Mouse (Mus musculus): ENCODE measurements around the gene Gm28044. TPM values are rescaled to one million over a fixed set of nuclear protein-coding genes. Genes with fewer than 3 reads are reported as not detected.

The Gm28044 gene
- 1 to 10 TPM; 1.1 to 1.8 TPM for polyA plus RNA-seq (2017; shearing (Covaris generic))

DNA sequence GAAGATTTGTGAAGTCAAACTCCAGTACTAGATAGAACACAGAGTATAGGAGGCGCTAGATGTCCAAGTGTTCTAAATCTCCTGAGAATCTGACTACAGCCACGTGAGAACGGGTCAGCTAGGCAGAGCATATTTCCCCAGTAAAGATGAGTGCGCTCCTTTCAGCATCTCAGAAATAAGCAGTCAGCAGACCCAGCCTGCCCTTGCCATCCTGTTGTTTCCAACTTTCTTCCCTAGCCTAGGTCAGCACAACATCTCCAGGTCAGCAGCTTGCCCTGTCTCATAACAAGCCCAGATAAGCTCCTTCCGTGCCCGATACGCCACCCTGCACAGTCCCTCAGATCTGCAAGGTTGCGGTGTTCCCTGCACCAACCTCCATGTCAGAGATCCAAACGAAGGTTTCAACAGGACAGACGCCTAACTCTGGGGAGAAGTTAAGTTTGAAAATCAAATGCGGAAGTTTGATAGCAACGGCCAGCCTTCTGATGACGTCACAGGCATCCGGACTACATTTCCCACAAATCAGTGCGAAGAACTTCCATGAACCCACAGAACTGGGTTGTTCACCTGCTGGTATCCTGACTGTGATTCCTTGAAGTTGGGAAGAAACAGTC lies at the start of gene Gm28044, which contains the start of gene Zfp953:
Gene Gm28044, minus strand, starts transcription at position 406 of the 614 bp plus-strand sequence.
Gene Zfp953, minus strand, starts transcription at position 475 of the 614 bp plus-strand sequence.

DNA sequence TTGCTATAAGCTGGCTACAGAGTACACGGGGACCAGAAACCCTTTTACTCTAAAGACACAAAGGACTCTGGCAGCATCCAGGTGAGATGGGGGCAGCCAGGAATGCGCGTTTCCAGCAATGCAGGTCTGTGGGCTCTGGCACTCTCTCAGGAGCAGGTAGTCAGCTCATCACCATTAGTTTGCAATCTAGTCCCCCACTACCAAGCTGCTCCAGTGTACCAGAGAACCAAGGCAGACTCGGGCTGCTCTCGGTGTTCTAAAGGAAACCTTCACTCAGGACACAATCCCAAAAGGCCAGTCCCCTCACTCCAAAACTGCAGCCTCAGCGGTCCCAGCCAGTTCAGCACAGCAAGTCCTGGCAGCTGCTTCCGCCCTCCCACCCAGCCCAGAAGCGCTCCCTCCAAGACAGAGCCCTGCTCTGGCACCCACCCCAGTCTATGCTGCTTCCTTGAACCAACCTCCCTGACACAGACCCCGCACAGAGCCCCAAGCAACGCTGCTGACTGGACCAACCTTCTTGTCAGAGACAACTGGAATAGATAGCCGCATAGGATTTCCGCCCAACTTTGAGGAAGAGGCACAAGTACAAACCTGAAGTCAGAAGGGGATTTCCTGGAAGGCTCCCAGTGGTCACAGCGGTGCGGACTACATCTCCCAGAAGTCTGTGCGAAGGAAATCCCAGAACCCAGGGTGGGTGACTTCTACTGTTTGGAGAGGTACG lies 39.0 kb upstream of the Gm28044 start, which contains the start of gene Zfp429:
Gene Zfp429, minus strand, starts transcription at position 637 of the 721 bp plus-strand sequence.

GRCm38 (mm10) chr13:67375050-67375911 lies 14.9 kb upstream of the Gm28044 start, which contains the start of the genes Gm28041 and Zfp456:
Gene Gm28041, minus strand, starts transcription at chr13:67375733.
Gene Zfp456, minus strand, starts transcription at chr13:67375810.

GRCm38 (mm10) chr13:67332019-67332724 lies 28.2 kb downstream of the Gm28044 start, which contains the start of gene Zfp595:
Gene Zfp595, minus strand, starts transcription at chr13:67332570.

GRCm38 (mm10) chr13:67305822-67306672 lies 54.3 kb downstream of the Gm28044 start, which contains the start of gene Zfp457:
Gene Zfp457, minus strand, starts transcription at chr13:67306485.

GRCm38 (mm10) chr13:67278314-67278713 lies 82.0 kb downstream of the Gm28044 start, which contains the start of gene Zfp458:
Gene Zfp458, minus strand, starts transcription at chr13:67278466.

Other genes with a start within 250 kb of the Gm28044 start
- under 1 TPM; 0.10 to 0.25 TPM for gene Rslcan18, start 244.3 kb downstream of the Gm28044 start, polyA plus RNA-seq (2017; shearing (Covaris generic))
- gene Zfp759, start 238.9 kb downstream of the Gm28044 start, polyA plus RNA-seq (2017; shearing (Covaris generic)), result 1 to 10 TPM; 1.4 to 2.4 TPM
- 10 to 100 TPM; 14.0 to 14.2 TPM for gene Rsl1, start 187.4 kb downstream of the Gm28044 start, polyA plus RNA-seq (2017; shearing (Covaris generic))
- gene Zfp455, start 166.0 kb downstream of the Gm28044 start, polyA plus RNA-seq (2017; shearing (Covaris generic)), result 1 to 10 TPM; 3.7 to 6.1 TPM
- 1 to 10 TPM in 1 of 2 experiments, under 1 TPM in 1; 0.58 to 2.5 TPM for gene Zfp458, start 82.1 kb downstream of the Gm28044 start, polyA plus RNA-seq (2017; shearing (Covaris generic))
- under 1 TPM in 1 of 2 experiments, not detected in 1; 0.68 TPM for gene Zfp457, start 54.1 kb downstream of the Gm28044 start, polyA plus RNA-seq (2017; shearing (Covaris generic))
- 1 to 10 TPM; 5.3 to 5.8 TPM for gene Zfp595, start 28.0 kb downstream of the Gm28044 start, polyA plus RNA-seq (2017; shearing (Covaris generic))
- 1 to 10 TPM; 2.5 to 4.7 TPM for gene Zfp953, start 69 bp upstream of the Gm28044 start, polyA plus RNA-seq (2017; shearing (Covaris generic))
- gene Gm28041, start 15.2 kb upstream of the Gm28044 start, polyA plus RNA-seq (2017; shearing (Covaris generic)), result 1 to 10 TPM; 1.1 to 1.5 TPM
- gene Zfp456, start 15.3 kb upstream of the Gm28044 start, polyA plus RNA-seq (2017; shearing (Covaris generic)), result 1 to 10 TPM; 3.6 to 7.3 TPM
- gene Zfp429, start 39.3 kb upstream of the Gm28044 start, polyA plus RNA-seq (2017; shearing (Covaris generic)), result 10 to 100 TPM; 20.7 to 23.9 TPM
- 1 to 10 TPM; 4.0 to 6.1 TPM for gene Zfp459, start 60.9 kb upstream of the Gm28044 start, polyA plus RNA-seq (2017; shearing (Covaris generic))
- 10 to 100 TPM; 10.2 to 15.6 TPM for gene Zfp874a, start 91.1 kb upstream of the Gm28044 start, polyA plus RNA-seq (2017; shearing (Covaris generic))
- 10 to 100 TPM in 1 of 2 experiments, 1 to 10 TPM in 1; 10.0 to 15.0 TPM for gene Zfp874b, start 123.7 kb upstream of the Gm28044 start, polyA plus RNA-seq (2017; shearing (Covaris generic))
- gene Zfp58, start 140.0 kb upstream of the Gm28044 start, polyA plus RNA-seq (2017; shearing (Covaris generic)), result 10 to 100 TPM; 11.8 to 17.4 TPM
- not detected for gene Gm26965, start 165.6 kb upstream of the Gm28044 start, polyA plus RNA-seq (2017; shearing (Covaris generic))
- gene Zfp87, start 165.6 kb upstream of the Gm28044 start, polyA plus RNA-seq (2017; shearing (Covaris generic)), result 10 to 100 TPM; 35.4 to 69.7 TPM
- 10 to 100 TPM; 15.1 to 17.3 TPM for gene Zfp748, start 193.3 kb upstream of the Gm28044 start, polyA plus RNA-seq (2017; shearing (Covaris generic))
- gene Zfp729b, start 249.2 kb upstream of the Gm28044 start, polyA plus RNA-seq (2017; shearing (Covaris generic)), result 1 to 10 TPM; 6.4 to 8.2 TPM

All from activated CD4-positive, CD25-positive, alpha-beta regulatory T cell (primary cell).